Mouse (Mus musculus) megakaryocyte-erythroid progenitor cell, adult 5-6 weeks (primary cell): ENCODE measurements at regions not wholly inside any gene's neighbourhood (a gene's known extent, or its start where the extent isn't known, plus 50 kb on each side); places are given as distances from the start of the nearest gene placed in this dataset.

Experiments
- ATAC-seq: replicated peaks from 2 replicates; pipeline ENCODE4 v1.8.0; 2016; ENCODE audit warnings: mild to moderate bottlenecking, inconsistent platforms; ENCODE audit not compliant: severe bottlenecking, poor library complexity, low FRiP score, low TSS enrichment

GRCm38 (mm10) chr3:140876201-140876895 is 335.8 kb downstream of the Pdha2 start:
- ATAC-seq: peak; percentile 59

- ATAC-seq: peak; percentile 69
Measured at GRCm38 (mm10) chr3:140875500-140876200, 336.5 kb downstream of the Pdha2 start.

- ATAC-seq: no peak
Measured at GRCm38 (mm10) chr3:140874070-140874895, 337.9 kb downstream of the Pdha2 start.

GRCm38 (mm10) chr3:140872511-140872910 is 339.6 kb downstream of the Pdha2 start:
- no peak for ATAC-seq

GRCm38 (mm10) chr3:140871261-140871660 is 340.9 kb downstream of the Pdha2 start:
- no peak for ATAC-seq

GRCm38 (mm10) chr3:140840197-140840596 is 372.0 kb downstream of the Pdha2 start:
- ATAC-seq: peak; percentile 71

GRCm38 (mm10) chr3:140837976-140838581 is 374.1 kb downstream of the Pdha2 start:
- ATAC-seq: no peak

GRCm38 (mm10) chr3:140821266-140821665 is 390.9 kb downstream of the Pdha2 start:
- ATAC-seq: no peak

- no peak for ATAC-seq
Measured at GRCm38 (mm10) chr3:140805586-140805985, 406.6 kb downstream of the Pdha2 start.

- ATAC-seq: no peak
Measured at GRCm38 (mm10) chr3:140792943-140793342, 419.2 kb downstream of the Pdha2 start.

GRCm38 (mm10) chr3:140785700-140786099 is 426.5 kb downstream of the Pdha2 start:
- ATAC-seq: no peak

- ATAC-seq: no peak
Measured at GRCm38 (mm10) chr3:140760051-140760450, 452.1 kb downstream of the Pdha2 start.

GRCm38 (mm10) chr3:140744501-140744900 is 467.7 kb downstream of the Pdha2 start:
- no peak for ATAC-seq

- ATAC-seq: no peak
Measured at GRCm38 (mm10) chr3:140740430-140740829, 471.7 kb downstream of the Pdha2 start.

GRCm38 (mm10) chr3:140738654-140739369 is 473.3 kb downstream of the Pdha2 start:
- ATAC-seq: peak; percentile 84

GRCm38 (mm10) chr3:140716896-140717295 is 495.3 kb downstream of the Pdha2 start:
- ATAC-seq: no peak

GRCm38 (mm10) chr3:140707591-140708131 is 504.5 kb downstream of the Pdha2 start:
- ATAC-seq: peak; percentile 89

- ATAC-seq: no peak
Measured at GRCm38 (mm10) chr3:140706725-140707124, 505.4 kb downstream of the Pdha2 start.

GRCm38 (mm10) chr3:140705536-140705935 is 506.6 kb downstream of the Pdha2 start:
- ATAC-seq: no peak
